Comparison of ENCODE assay signal across 9 mouse cellular contexts in genomic region chr9:87843898-87844297, GRCm38 (mm10).
DNase-seq lines count a peak whose midpoint lies in the region; ATAC-seq lines count a peak whose summit lies in the region.
"Had no signal": no experiment of that assay in that cellular context is flagged by ENCODE, and none has a peak within 500 bp of the region (broad histone marks: within the 10 kb centered on the region; RNA-seq: fewer than 3 reads in every experiment).

No protein-coding gene starts in this region.

- no peak for DNase-seq in hindbrain, embryonic 11.5 days (ENCODE audit: low spot score)
- peak; percentile 95 for DNase-seq in adipocyte (ENCODE audit: low spot score)
- DNase-seq in embryonic facial prominence, embryonic 10.5 days (ENCODE audit: low spot score) = peak; percentile 36
- peak; percentile 70 for DNase-seq in skeletal muscle tissue, adult 2 months (ENCODE audit: low read depth, low spot score)
- DNase-seq in natural killer cell, adult 2 months (ENCODE audit: low spot score in 2 of 2) = no peak

- no peak overlapping the region for H3K27ac ChIP-seq in hindbrain, embryonic 16.5 days (ENCODE audit: low read depth, low read length)
- no peak overlapping the region for H3K27ac ChIP-seq in hindbrain, embryonic 11.5 days (ENCODE audit: low read depth, low read length)
- H3K27ac ChIP-seq in embryonic facial prominence, embryonic 10.5 days (replicated peaks) = no peak overlapping the region
- peak overlapping the region; percentile 62 for H3K27ac ChIP-seq in heart, embryonic 16.5 days (ENCODE audit: low read length)
- H3K27ac ChIP-seq: liver, embryonic 15.5 days had no signal

- H3K27me3 ChIP-seq in hindbrain, embryonic 16.5 days (replicated peaks; ENCODE audit: control insufficient read depth, insufficient read depth, low read length) = no peaks in the 10 kb centered on the region
- no peaks in the 10 kb centered on the region for H3K27me3 ChIP-seq in hindbrain, embryonic 11.5 days (ENCODE audit: control insufficient read depth, insufficient read depth, low read length)
- H3K27me3 ChIP-seq in embryonic facial prominence, embryonic 10.5 days (replicated peaks; ENCODE audit: low read depth, poor library complexity, severe bottlenecking) = no peaks in the 10 kb centered on the region
- H3K27me3 ChIP-seq in heart, embryonic 16.5 days (ENCODE audit: control insufficient read depth, insufficient read depth, low read length) = peaks cover 22% of the 10 kb centered on the region
- H3K27me3 ChIP-seq: liver, embryonic 15.5 days had no signal

- 46% methylated on average over 6 of the region's 6 CpGs for WGBS in hindbrain, embryonic 16.5 days
- 70% methylated on average over 6 of the region's 6 CpGs for WGBS in hindbrain, embryonic 11.5 days
- 61% methylated on average over 6 of the region's 6 CpGs for WGBS in embryonic facial prominence, embryonic 10.5 days
- 23% methylated on average over 6 of the region's 6 CpGs for WGBS in heart, embryonic 16.5 days

- no peak overlapping the region for H3K4me2 ChIP-seq in hindbrain, embryonic 16.5 days (ENCODE audit: low read length)
- no peak overlapping the region for H3K4me2 ChIP-seq in hindbrain, embryonic 11.5 days (replicated peaks; ENCODE audit: low read depth, low read length)
- H3K4me2 ChIP-seq in heart, embryonic 16.5 days (ENCODE audit: low read depth, low read length) = peak overlapping the region; percentile 30; the same call in 1 of the 2 replicates
- H3K4me2 ChIP-seq: liver, embryonic 15.5 days had no signal

- H3K4me3 ChIP-seq in hindbrain, embryonic 16.5 days (ENCODE audit: low read length) = no peak overlapping the region
- H3K4me3 ChIP-seq in hindbrain, embryonic 11.5 days (ENCODE audit: low read depth, low read length) = no peak overlapping the region
- no peak overlapping the region for H3K4me3 ChIP-seq in embryonic facial prominence, embryonic 10.5 days
- H3K4me3 ChIP-seq in heart, embryonic 16.5 days (ENCODE audit: low read length) = no peak overlapping the region
- H3K4me3 ChIP-seq: liver, embryonic 15.5 days had no signal

- H3K9ac ChIP-seq in hindbrain, embryonic 16.5 days (ENCODE audit: low read depth, low read length) = no peak overlapping the region
- no peak overlapping the region for H3K9ac ChIP-seq in hindbrain, embryonic 11.5 days (ENCODE audit: low read depth, low read length)
- no peak overlapping the region for H3K9ac ChIP-seq in heart, embryonic 16.5 days (ENCODE audit: low read length)
- H3K9ac ChIP-seq: liver, embryonic 15.5 days had no signal

- H3K36me3 ChIP-seq in hindbrain, embryonic 16.5 days (ENCODE audit: control insufficient read depth, insufficient read depth, low read length) = no peaks in the 10 kb centered on the region
- no peaks in the 10 kb centered on the region for H3K36me3 ChIP-seq in hindbrain, embryonic 11.5 days (ENCODE audit: control insufficient read depth, insufficient read depth, low read length)
- H3K36me3 ChIP-seq in embryonic facial prominence, embryonic 10.5 days (replicated peaks) = no peaks in the 10 kb centered on the region
- no peaks in the 10 kb centered on the region for H3K36me3 ChIP-seq in heart, embryonic 16.5 days (ENCODE audit: control insufficient read depth, insufficient read depth)
- H3K36me3 ChIP-seq: liver, embryonic 15.5 days had no signal

- no peaks in the 10 kb centered on the region for H3K9me3 ChIP-seq in hindbrain, embryonic 16.5 days (ENCODE audit: control insufficient read depth, low read length)
- H3K9me3 ChIP-seq in hindbrain, embryonic 11.5 days (ENCODE audit: control insufficient read depth, low read length) = no peaks in the 10 kb centered on the region
- H3K9me3 ChIP-seq in embryonic facial prominence, embryonic 10.5 days = no peaks in the 10 kb centered on the region
- H3K9me3 ChIP-seq in heart, embryonic 16.5 days (replicated peaks; ENCODE audit: control insufficient read depth, low read length) = no peaks in the 10 kb centered on the region
- H3K9me3 ChIP-seq: liver, embryonic 15.5 days had no signal

- H3K4me1 ChIP-seq in hindbrain, embryonic 16.5 days (ENCODE audit: control insufficient read depth, insufficient read depth, low read depth, low read length) = no peaks in the 10 kb centered on the region
- H3K4me1 ChIP-seq in hindbrain, embryonic 11.5 days (replicated peaks; ENCODE audit: control insufficient read depth, insufficient read depth, low read length) = no peaks in the 10 kb centered on the region
- no peaks in the 10 kb centered on the region for H3K4me1 ChIP-seq in embryonic facial prominence, embryonic 10.5 days
- H3K4me1 ChIP-seq in heart, embryonic 16.5 days (ENCODE audit: control insufficient read depth, insufficient read depth, low read length) = peaks cover 9% of the 10 kb centered on the region; the same call in 1 of the 2 replicates
- H3K4me1 ChIP-seq: liver, embryonic 15.5 days had no signal

- ATAC-seq in hindbrain, embryonic 16.5 days = peak; percentile 48; the same call in 1 of the 2 replicates
- no peak for ATAC-seq in hindbrain, embryonic 11.5 days (ENCODE audit: low FRiP score)
- peak; percentile 91 for ATAC-seq in heart, embryonic 16.5 days (replicated peaks; ENCODE audit: extremely low read depth, insufficient read depth, low FRiP score)
- ATAC-seq in CD4-positive, CD25-positive, alpha-beta regulatory T cell, adult 4 months = no peak

Comparison
In these comparisons a context has a peak if more than half of its experiments do, and no peak if none do; other contexts are left out.
1. ATAC-seq: peak in hindbrain, embryonic 16.5 days (single experiment) and heart, embryonic 16.5 days (single experiment); none in hindbrain, embryonic 11.5 days (single experiment) and CD4-positive, CD25-positive, alpha-beta regulatory T cell, adult 4 months (single experiment).
2. DNase-seq: peak in adipocyte (single experiment), embryonic facial prominence, embryonic 10.5 days (single experiment) and skeletal muscle tissue, adult 2 months (single experiment); none in hindbrain, embryonic 11.5 days (single experiment) and natural killer cell, adult 2 months (0 of 2).